Mouse (Mus musculus) adrenal gland, adult 2 months (tissue): ENCODE measurements around the gene Stra6. TPM values are rescaled to one million over a fixed set of nuclear protein-coding genes. Genes with fewer than 3 reads are reported as not detected.

ENCODE experiments used
- DNase-seq: peaks from one replicate; pipeline ENCODE4 v3.0.0; 2021
- long read RNA-seq: library from polyadenylated mRNA; stranded (forward); transcript quantifications from one replicate; pipeline ENCODE4 v2.0.0, GENCODE M21; 2021
- polyA plus RNA-seq: library from polyadenylated mRNA; depleted of rRNA; stranded (reverse); fragments of >200 nt; gene quantifications from 2 replicates; pipeline ENCODE4 v1.2.3, GENCODE M21; 2012; rRNA removed
- total RNA-seq, 2 experiments: library from RNA; stranded (reverse); gene quantifications; 2 replicates each; pipeline ENCODE4 v1.2.3; 2021

Gene Stra6
- 1 to 10 TPM; 1.5 to 1.8 TPM for total RNA-seq
- 2.0 and 2.6 TPM in 2 replicates for polyA plus RNA-seq
- long read RNA-seq, partial matches to known transcripts, result 3 of 5 reads
- long read RNA-seq, other reads (novel, unspliced or antisense), result 2 of 5 reads

GRCm38 (mm10) chr9:58063531-58063930 lies at the start of gene Stra6:
TSS of gene Stra6 (plus strand) at chr9:58063788.
- no peak for DNase-seq

- DNase-seq, result peak; percentile 94
These were observed 49.0 kb upstream of the Stra6 start for GRCm38 (mm10) chr9:58014393-58015160.

- peak; percentile 70 for DNase-seq
These were observed 47.7 kb upstream of the Stra6 start for GRCm38 (mm10) chr9:58015856-58016255.

- peak; percentile 61 for DNase-seq
These were observed 46.6 kb upstream of the Stra6 start for GRCm38 (mm10) chr9:58016962-58017361.

DNA sequence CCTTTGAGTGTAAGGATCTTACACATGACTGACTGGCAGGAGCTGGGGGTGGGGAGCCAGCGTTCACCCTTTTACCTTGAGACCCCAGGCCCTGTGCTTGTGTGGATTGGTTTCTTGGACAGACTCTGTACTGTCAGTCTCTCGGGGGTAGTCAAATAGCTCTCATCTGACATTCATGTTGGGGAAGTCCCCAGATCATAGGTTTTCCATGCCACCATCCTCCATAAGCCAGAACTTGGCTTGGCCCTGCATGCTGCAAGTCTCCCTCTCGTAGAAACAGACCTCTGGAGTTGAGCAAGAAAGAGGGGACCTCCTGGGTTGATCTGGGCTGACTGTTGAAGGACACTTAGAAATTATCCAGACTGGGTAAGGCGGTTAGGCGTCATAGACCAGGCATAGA lies 45.2 kb upstream of the Stra6 start:
- DNase-seq, result peak; percentile 47

GRCm38 (mm10) chr9:58025995-58026394 lies 37.6 kb upstream of the Stra6 start:
- DNase-seq, result peak; percentile 53

DNA sequence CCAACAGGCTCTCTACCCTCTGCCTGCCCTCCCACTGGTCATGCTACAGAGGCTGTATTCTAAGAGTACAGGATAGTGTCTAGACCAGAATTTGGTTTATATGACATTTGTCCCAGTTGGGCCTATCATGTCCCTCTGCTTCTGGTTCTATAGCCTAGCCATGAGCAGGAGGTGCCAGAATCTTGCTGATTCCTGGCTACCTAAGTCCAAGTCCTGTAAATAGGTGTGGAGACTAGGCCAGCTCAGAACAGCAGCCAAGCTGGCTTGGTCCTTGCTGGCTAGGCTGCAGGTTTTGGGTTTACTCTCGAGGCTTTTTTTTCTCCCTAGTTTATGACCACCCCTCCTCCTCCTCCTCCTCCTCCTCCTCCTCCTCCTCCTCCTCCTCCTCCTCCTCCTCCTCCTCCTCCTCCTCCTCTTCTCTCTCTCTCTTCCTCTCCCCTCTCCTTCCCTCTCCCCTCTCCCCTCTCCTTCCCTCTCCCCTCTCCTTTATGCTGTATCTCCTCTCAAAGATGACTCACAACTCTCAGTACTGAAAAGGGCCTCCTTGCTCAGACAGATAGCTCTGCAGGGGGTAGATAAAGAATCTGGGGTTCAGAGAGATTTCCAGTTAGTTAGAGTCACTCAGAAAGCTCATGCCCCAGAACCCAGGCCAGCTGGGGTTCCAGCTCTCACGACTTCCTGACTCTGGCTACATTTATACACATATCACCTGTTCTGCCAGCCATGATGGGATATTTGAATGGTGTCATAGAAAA lies 36.0 kb upstream of the Stra6 start:
- peak; percentile 39 for DNase-seq

GRCm38 (mm10) chr9:58028841-58029240 lies 34.7 kb upstream of the Stra6 start:
- peak; percentile 71 for DNase-seq

GRCm38 (mm10) chr9:58029635-58030034 lies 34.0 kb upstream of the Stra6 start:
- peak; percentile 49 for DNase-seq

GRCm38 (mm10) chr9:58031895-58032294 lies 31.7 kb upstream of the Stra6 start:
- no peak for DNase-seq

- DNase-seq, result peak; percentile 55
These were observed 28.1 kb upstream of the Stra6 start for GRCm38 (mm10) chr9:58035519-58035918.

- peak; percentile 90 for DNase-seq
These were observed 27.5 kb upstream of the Stra6 start for GRCm38 (mm10) chr9:58035951-58036698.

DNA sequence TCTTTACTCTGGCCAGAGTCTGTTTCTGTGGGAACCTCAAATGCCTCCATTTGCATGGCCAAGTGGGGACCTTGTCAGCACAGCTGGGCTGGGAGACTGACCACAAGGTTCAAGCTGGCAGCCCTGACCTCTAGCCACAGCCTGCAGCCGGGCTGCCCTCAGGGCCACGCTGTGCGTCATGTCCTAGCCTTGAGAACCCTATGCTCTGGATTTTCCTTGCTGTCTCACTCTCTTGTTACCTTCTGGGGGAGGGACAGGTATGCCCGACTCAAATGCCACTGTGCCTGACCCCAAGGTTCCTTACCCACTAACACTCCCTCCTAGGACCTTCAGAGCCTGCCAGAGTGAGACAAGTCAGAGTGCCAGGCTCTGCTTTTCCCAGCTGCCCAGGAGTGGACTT lies 26.6 kb upstream of the Stra6 start:
- DNase-seq, result peak; percentile 94

GRCm38 (mm10) chr9:58038500-58039168 lies 25.0 kb upstream of the Stra6 start:
- DNase-seq, result peak; percentile 86

GRCm38 (mm10) chr9:58040977-58041376 lies 22.6 kb upstream of the Stra6 start:
- DNase-seq, result no peak

- DNase-seq, result no peak
These were observed 21.2 kb upstream of the Stra6 start for GRCm38 (mm10) chr9:58042391-58042790.

DNA sequence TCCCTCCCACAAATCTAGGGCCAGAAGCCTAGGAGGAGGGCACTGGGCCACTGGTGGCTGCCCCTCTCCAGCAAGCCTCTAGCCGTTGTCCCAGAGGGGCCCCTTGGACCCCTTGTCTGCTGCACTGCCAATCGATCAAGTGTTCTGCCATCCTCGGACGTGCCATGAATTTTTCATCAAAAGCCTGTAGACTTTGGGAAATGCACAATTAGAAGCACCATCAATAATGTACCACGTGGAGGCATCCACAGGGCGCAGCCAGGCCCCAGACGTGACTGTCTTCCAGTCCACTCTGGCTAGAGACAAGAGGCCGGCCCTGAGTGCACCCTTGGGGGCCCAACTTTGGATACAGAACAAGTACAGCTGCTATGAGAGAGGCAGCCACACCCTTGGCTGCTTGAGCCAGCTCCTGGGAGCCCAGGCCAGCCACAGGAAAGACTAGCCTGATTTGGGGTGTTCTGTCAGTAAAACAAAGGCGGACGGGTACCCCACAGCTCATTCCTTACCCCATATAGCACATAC lies 20.0 kb upstream of the Stra6 start:
- DNase-seq, result no peak

DNA sequence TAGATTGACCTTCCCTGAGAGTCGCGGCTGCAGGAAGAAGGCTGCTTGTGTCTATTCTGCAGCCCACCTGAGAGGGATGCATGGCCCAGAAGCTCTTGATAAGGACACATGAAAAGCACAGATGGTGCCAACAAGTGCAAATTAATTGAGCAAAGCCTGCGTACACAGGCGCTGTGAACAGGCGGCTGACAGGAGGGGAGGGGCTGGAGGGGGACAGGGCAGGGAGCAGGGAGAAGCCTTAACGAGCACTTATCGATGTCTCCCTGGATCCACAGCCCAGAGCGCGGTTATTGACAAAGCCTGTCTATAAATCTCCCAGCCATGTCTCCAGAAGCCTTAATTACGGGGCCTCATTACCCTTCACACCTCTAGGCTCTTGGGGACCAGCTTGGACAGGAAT lies 18.8 kb upstream of the Stra6 start:
- DNase-seq, result no peak

DNA sequence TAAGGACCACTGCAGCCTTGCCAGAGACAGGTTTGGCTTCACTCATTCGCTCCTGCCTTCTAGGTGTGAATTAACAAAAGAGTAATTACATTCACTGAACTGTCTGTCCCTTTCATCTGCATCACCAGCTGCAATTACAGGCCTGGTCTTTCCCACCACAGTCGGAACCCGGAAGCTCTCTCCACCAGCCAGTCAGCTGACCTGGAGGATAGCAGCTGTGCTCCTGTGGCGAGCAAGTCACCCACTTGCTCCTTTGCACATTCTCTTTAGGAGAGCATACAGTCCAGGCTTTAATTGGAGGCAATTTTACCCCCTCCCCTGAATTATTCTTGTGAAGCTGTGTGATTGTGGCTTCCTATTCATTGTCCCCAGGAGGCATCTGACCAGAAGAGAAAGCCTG lies 17.9 kb upstream of the Stra6 start:
- no peak for DNase-seq

DNA sequence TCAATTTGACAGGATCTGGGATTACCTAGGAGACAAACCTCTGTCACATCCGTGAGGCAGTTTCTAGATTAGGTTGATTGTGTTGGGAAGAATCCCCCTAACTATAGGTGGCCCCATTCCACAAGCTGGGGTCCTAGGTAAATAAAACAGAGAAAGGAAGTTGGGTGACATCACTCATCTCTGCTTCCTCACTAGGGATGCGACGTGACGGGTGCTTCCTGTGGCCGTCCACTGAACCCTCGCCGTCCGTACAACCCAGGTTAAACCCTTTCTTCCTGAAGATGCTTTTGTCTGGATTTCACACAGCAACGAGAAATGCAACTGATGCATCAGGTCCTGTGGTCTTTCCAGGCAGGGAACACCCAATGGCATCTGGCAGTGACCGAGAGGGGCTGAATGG lies 16.5 kb upstream of the Stra6 start:
- no peak for DNase-seq

GRCm38 (mm10) chr9:58048621-58049020 lies 15.0 kb upstream of the Stra6 start:
- no peak for DNase-seq

- DNase-seq, result no peak
These were observed 14.4 kb upstream of the Stra6 start for GRCm38 (mm10) chr9:58049186-58049585.
